Mouse (Mus musculus) forebrain, postnatal 0 days (tissue): ENCODE results near the gene Crocc. TPM values are rescaled to one million over a fixed set of nuclear protein-coding genes. Genes with fewer than 3 reads are reported as not detected.

Experiments used
- ATAC-seq: fragments of 200-750 bp; cut with Nextera tagmentation; 2 replicates; pipeline ENCODE4 v1.8.0; 2017; ENCODE audit warnings: mild to moderate bottlenecking, moderate library complexity
- DNase-seq: peaks from one replicate; pipeline ENCODE4 v3.0.0-alpha.2; 2015
- H3K27ac ChIP-seq: fragments of 300-500 bp; sonication (generic); 2 replicates; pipeline ENCODE4 v1.5.1; 2014; ENCODE audit warnings: low read depth, mild to moderate bottlenecking, antibody characterized with exemption, low read length, moderate library complexity, mixed read lengths
- H3K27me3 ChIP-seq: fragments of 300-500 bp; sonication (generic); 2 replicates; pipeline ENCODE4 v1.6.1; 2014; ENCODE audit warnings: mild to moderate bottlenecking, low read length, mixed read lengths; ENCODE audit not compliant: insufficient read depth
- H3K36me3 ChIP-seq: fragments of 300-500 bp; sonication (generic); 2 replicates; pipeline ENCODE4 v1.6.1; 2014; ENCODE audit warnings: mild to moderate bottlenecking, moderate library complexity; ENCODE audit not compliant: insufficient read depth
- H3K4me1 ChIP-seq: fragments of 300-500 bp; sonication (generic); 2 replicates; pipeline ENCODE4 v1.6.1; 2014; ENCODE audit warnings: antibody characterized with exemption; ENCODE audit not compliant: insufficient read depth
- H3K4me2 ChIP-seq: fragments of 300-500 bp; sonication (generic); 2 replicates; pipeline ENCODE4 v1.6.1; 2014; ENCODE audit warnings: low read depth, mild to moderate bottlenecking, moderate library complexity
- H3K4me3 ChIP-seq: fragments of 300-500 bp; sonication (generic); 2 replicates; pipeline ENCODE4 v1.5.1; 2014; ENCODE audit warnings: low read depth, low read length, mixed read lengths
- H3K9ac ChIP-seq: fragments of 300-500 bp; sonication (generic); 2 replicates; pipeline ENCODE4 v1.6.1; 2014; ENCODE audit warnings: mild to moderate bottlenecking
- H3K9me3 ChIP-seq: fragments of 300-500 bp; sonication (generic); 2 replicates; pipeline ENCODE4 v1.6.1; 2016; ENCODE audit warnings: low read length
- CTCF ChIP-seq: sonication (generic); IDR thresholded peaks from 2 replicates; pipeline ENCODE4 v1.5.1; 2016; ENCODE audit warnings: antibody characterized with exemption, control low read depth, low read depth
- WGBS: fragments of 180-500 bp; shearing (Covaris S2); extraction: QIAGEN DNeasy Blood & Tissue Kit; methylation state at CpG from one replicate; pipeline ENCODE4 v1.1.7; 2014; 5-methylcytosine and 5-hydroxymethylcytosine counted together
- polyA plus RNA-seq: library from polyadenylated mRNA; unstranded; fragments of >200 nt; fragmentation: Nextera tagmentation; extraction: Ambion mirVana; gene quantifications from 2 replicates; pipeline ENCODE4 v1.2.1, GENCODE M21; 2015
- total RNA-seq: library from RNA; depleted of rRNA; stranded (reverse); fragments of >200 nt; gene quantifications from 2 replicates; pipeline ENCODE4 v1.2.3, GENCODE M21; 2014

The Crocc gene
- total and polyA plus RNA-seq, 2 experiments from 2014 or later = 3.8 to 43.0 TPM

GRCm38 (mm10) chr4:141067516-141068046 is 7.2 kb upstream of the Crocc start:
- 79% methylated on average over 9 of the region's 9 CpGs for WGBS
- no peak for ATAC-seq
- no peak overlapping the region for H3K9ac ChIP-seq

GRCm38 (mm10) chr4:141066709-141067515 is 6.6 kb upstream of the Crocc start:
- no peak for ATAC-seq
- no peaks in the 10 kb centered on the region for H3K4me1 ChIP-seq
- TF ChIP-seq CTCF = no peak
- no peak overlapping the region for H3K27ac ChIP-seq
- 58% methylated on average over 12 of the region's 12 CpGs for WGBS
- peaks cover 62% of the 10 kb centered on the region for H3K36me3 ChIP-seq
- no peaks in the 10 kb centered on the region for H3K9me3 ChIP-seq
- no peak overlapping the region for H3K4me3 ChIP-seq
- no peak overlapping the region for H3K4me2 ChIP-seq
- H3K27me3 ChIP-seq = no peaks in the 10 kb centered on the region
- H3K9ac ChIP-seq = no peak overlapping the region
- no peak for DNase-seq

More at GRCm38 (mm10) chr4:141067516-141068046, 7.2 kb upstream of the Crocc start:
- peaks cover 68% of the 10 kb centered on the region for H3K36me3 ChIP-seq
- no peak overlapping the region for H3K4me2 ChIP-seq
- H3K27ac ChIP-seq = no peak overlapping the region
- no peaks in the 10 kb centered on the region for H3K4me1 ChIP-seq
- H3K9me3 ChIP-seq = no peaks in the 10 kb centered on the region
- TF ChIP-seq CTCF = no peak
- H3K4me3 ChIP-seq = no peak overlapping the region
- H3K27me3 ChIP-seq = no peaks in the 10 kb centered on the region
- DNase-seq = no peak

- no peak overlapping the region for H3K9ac ChIP-seq
- peak; percentile 99 for TF ChIP-seq CTCF
- WGBS = 3% methylated on average over 8 of the region's 8 CpGs
- H3K4me1 ChIP-seq = no peaks in the 10 kb centered on the region
- H3K27me3 ChIP-seq = no peaks in the 10 kb centered on the region
- H3K4me3 ChIP-seq = no peak overlapping the region
- DNase-seq (peak; percentile 93), ATAC-seq (peak; percentile 68)
- no peaks in the 10 kb centered on the region for H3K9me3 ChIP-seq
- H3K27ac ChIP-seq = peak overlapping the region; percentile 35; the same call in 1 of the 2 replicates
- H3K4me2 ChIP-seq = no peak overlapping the region
- H3K36me3 ChIP-seq = peaks cover 45% of the 10 kb centered on the region
Observed at GRCm38 (mm10) chr4:141065123-141065522, 4.8 kb upstream of the Crocc start.

GRCm38 (mm10) chr4:141064104-141064659 is 3.8 kb upstream of the Crocc start:
- no peaks in the 10 kb centered on the region for H3K9me3 ChIP-seq
- 85% methylated on average over 4 of the region's 4 CpGs for WGBS
- no peak for DNase-seq
- no peak for TF ChIP-seq CTCF
- H3K27ac ChIP-seq = no peak overlapping the region
- peaks cover 36% of the 10 kb centered on the region for H3K36me3 ChIP-seq
- no peak for ATAC-seq
- no peaks in the 10 kb centered on the region for H3K27me3 ChIP-seq
- 0 out of 2 replicates have a peak, but pooled peaks cover 5% of the 10 kb centered on the region for H3K4me1 ChIP-seq
- no peak overlapping the region for H3K4me3 ChIP-seq
- H3K9ac ChIP-seq = no peak overlapping the region
- H3K4me2 ChIP-seq = no peak overlapping the region

- DNase-seq (no peak), ATAC-seq (no peak; the same call in 1 of the 2 replicates)
- no peak for TF ChIP-seq CTCF
- Histone ChIP-seq H3K4me1 (0 out of 2 replicates have a peak, but pooled peaks cover 5% of the 10 kb centered on the region), H3K4me2 (peak overlapping the region; percentile 88), H3K27me3 (no peaks in the 10 kb centered on the region), H3K36me3 (no peaks in the 10 kb centered on the region), H3K4me3 (peak overlapping the region; percentile 59), H3K27ac (peak overlapping the region; percentile 96), H3K9me3 (no peaks in the 10 kb centered on the region), H3K9ac (peak overlapping the region; percentile 83)
- WGBS = 4% methylated on average over 32 of the region's 32 CpGs
Observed at GRCm38 (mm10) chr4:141059616-141060425, 529 bp downstream of the Crocc start.

- H3K27ac ChIP-seq = no peak overlapping the region
- TF ChIP-seq CTCF = no peak
- peaks cover 11% of the 10 kb centered on the region for H3K4me1 ChIP-seq
- no peak overlapping the region for H3K4me3 ChIP-seq
- no peaks in the 10 kb centered on the region for H3K9me3 ChIP-seq
- H3K9ac ChIP-seq = no peak overlapping the region
- H3K36me3 ChIP-seq = no peaks in the 10 kb centered on the region
- no peaks in the 10 kb centered on the region for H3K27me3 ChIP-seq
- ATAC-seq = no peak
- H3K4me2 ChIP-seq = no peak overlapping the region
- 83% methylated on average over 9 of the region's 9 CpGs for WGBS
- no peak for DNase-seq
Observed at GRCm38 (mm10) chr4:141058835-141059234, 1.5 kb downstream of the Crocc start.
